Mouse (Mus musculus) cerebellum, adult 2 months (tissue): ENCODE measurements around the gene Etv6. TPM values are rescaled to one million over a fixed set of nuclear protein-coding genes. Genes with fewer than 3 reads are reported as not detected.

Experiments
- DNase-seq, 2 experiments: peaks; one replicate each; pipeline ENCODE4 v3.0.0; 2021
- H3K27ac ChIP-seq: fragments of 200-500 bp; 2 replicates; pipeline ENCODE4 v1.5.1; 2012; ENCODE audit warnings: low read length, control low read depth, inconsistent platforms; ENCODE audit not compliant: insufficient read depth
- H3K27me3 ChIP-seq: fragments of 200-500 bp; 2 replicates; pipeline ENCODE4 v1.6.1; 2012; ENCODE audit warnings: inconsistent platforms, mild to moderate bottlenecking, low read length, moderate library complexity; ENCODE audit not compliant: control insufficient read depth, insufficient read depth
- H3K4me1 ChIP-seq: fragments of 200-500 bp; 2 replicates; pipeline ENCODE4 v1.6.1; 2011; ENCODE audit warnings: low read length; ENCODE audit not compliant: control insufficient read depth, insufficient read depth
- H3K4me3 ChIP-seq: fragments of 200-500 bp; replicated peaks from 2 replicates; pipeline ENCODE3; 2011; ENCODE audit warnings: mild to moderate bottlenecking, low read depth, low read length, control low read depth; ENCODE audit not compliant: insufficient read depth
- CTCF ChIP-seq: fragments of 200-500 bp; IDR thresholded peaks from 2 replicates; pipeline ENCODE4 v1.5.1; 2011; ENCODE audit warnings: low read depth, mild to moderate bottlenecking, control low read depth, low read length, moderate library complexity, borderline replicate concordance; ENCODE audit not compliant: insufficient read depth
- POLR2A ChIP-seq: fragments of 200-500 bp; IDR thresholded peaks from 2 replicates; pipeline ENCODE4 v1.6.1; 2011; ENCODE audit warnings: low read length, control low read depth, borderline replicate concordance; ENCODE audit not compliant: insufficient read depth
- WGBS: fragments of 180-500 bp; shearing (Covaris S2); methylation state at CpG from one replicate; pipeline ENCODE4 v1.1.7; 2018; 5-methylcytosine and 5-hydroxymethylcytosine counted together
- polyA plus RNA-seq: library from polyadenylated mRNA; depleted of rRNA; stranded (reverse); fragments of >200 nt; gene quantifications from 2 replicates; pipeline ENCODE4 v1.2.3, GENCODE M21; 2012

Etv6 gene
- polyA plus RNA-seq, 1 experiment = 8.9 TPM

DNA sequence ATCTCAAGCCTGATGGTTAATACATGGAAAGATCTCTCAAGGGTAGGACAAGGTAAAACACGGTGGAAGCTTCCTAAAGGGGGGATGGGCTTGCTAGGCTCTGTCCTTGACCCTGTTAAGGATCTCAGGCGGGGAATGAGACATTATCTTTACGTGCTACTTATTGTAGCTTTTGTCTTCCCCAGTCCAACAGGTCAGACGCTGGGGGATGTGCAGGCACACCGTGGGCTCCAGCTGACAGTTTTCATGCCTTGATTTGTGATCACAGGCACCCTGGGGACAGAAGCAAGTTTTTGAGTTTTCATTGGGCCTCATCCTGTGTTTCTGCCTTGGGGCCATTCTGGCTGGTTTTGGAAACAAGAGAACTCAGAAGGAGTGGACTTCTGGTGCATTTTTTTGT is 10.6 kb downstream of the Etv6 start:
- 62% methylated on average over 5 of the region's 5 CpGs for WGBS
- H3K4me1 ChIP-seq = peaks cover 8% of the 10 kb centered on the region; the same call in 1 of the 2 replicates
- no peak for DNase-seq

DNA sequence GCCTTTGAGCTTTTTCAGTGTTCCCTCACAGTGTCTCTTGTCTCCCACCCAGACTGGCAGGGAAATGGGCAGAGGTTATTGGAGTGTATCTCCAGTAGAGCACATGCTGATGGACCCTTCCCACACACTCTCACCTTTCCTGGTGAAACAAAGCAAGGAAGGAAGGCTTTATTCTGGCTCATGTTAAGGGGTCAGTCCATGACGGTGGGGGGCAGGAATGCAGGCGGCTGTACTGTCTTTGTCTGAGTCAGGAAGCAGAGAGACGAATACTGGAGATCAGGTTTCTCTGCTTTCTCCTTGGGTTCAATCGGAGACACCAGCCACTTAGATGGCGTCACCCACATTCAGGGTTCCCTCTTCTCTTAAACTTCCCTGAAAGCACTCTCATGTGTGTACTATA is 11.7 kb downstream of the Etv6 start:
- no peak overlapping the region for H3K27ac ChIP-seq
- no peaks in the 10 kb centered on the region for H3K27me3 ChIP-seq
- H3K4me1 ChIP-seq = peaks cover 2% of the 10 kb centered on the region; the same call in 1 of the 2 replicates
- 76% methylated on average over 5 of the region's 5 CpGs for WGBS
- TF ChIP-seq POLR2A (no peak), CTCF (no peak)
- DNase-seq = no peak
- H3K4me3 ChIP-seq = no peak overlapping the region

More for the DNA sequence above, 10.6 kb downstream of the Etv6 start:
- H3K4me3 ChIP-seq = no peak overlapping the region
- H3K27ac ChIP-seq = no peak overlapping the region
- no peaks in the 10 kb centered on the region for H3K27me3 ChIP-seq
- TF ChIP-seq CTCF (no peak), POLR2A (no peak)

DNA sequence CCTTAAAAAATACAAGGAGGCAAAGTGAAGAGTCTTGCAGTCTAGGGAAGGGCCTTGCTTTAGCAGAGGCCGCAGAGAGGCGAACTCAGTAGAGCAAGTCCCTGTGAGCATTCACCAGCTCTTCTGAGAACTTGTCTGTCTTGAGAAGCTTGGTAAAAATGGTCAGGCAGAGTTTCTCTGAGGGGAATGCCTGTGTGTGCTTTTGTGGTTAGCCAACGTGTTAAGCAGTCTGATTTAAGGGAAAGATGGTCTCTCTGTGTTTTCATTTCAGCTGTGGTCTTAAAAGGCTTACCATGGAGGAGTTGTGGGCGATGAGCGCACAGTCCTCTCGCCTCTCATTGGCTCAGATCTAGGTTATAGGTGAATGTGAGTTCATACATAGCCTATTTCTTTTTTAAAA is 12.5 kb downstream of the Etv6 start:
- Histone ChIP-seq H3K4me3 (no peak overlapping the region), H3K27me3 (no peaks in the 10 kb centered on the region), H3K27ac (no peak overlapping the region), H3K4me1 (peaks cover 2% of the 10 kb centered on the region; the same call in 1 of the 2 replicates)
- no peak for DNase-seq
- no peak for TF ChIP-seq POLR2A
- TF ChIP-seq CTCF = no peak
- 94% methylated on average over 6 of the region's 6 CpGs for WGBS

DNA sequence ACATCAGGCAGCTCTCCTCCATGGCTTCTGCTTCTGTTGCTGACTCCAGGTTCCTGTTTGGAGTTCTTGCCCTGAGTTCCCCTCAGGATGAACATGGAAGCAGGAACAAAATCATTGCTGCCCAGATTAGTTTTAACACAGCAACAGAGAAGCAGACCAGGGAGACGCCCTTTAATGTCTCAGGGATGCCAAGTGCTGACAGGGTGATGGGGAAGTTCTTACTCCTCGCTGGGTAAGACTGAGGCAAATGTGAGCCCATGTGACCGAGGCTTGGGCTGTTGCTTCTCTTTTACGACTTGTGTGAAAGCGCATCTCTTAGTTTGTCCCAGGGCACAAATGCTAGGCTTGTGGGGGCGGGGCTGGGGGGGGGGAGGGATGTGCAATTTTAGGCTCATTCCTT is 13.5 kb downstream of the Etv6 start:
- no peak for DNase-seq
- Histone ChIP-seq H3K4me3 (no peak overlapping the region), H3K4me1 (peaks cover 7% of the 10 kb centered on the region; the same call in 1 of the 2 replicates), H3K27me3 (no peaks in the 10 kb centered on the region), H3K27ac (no peak overlapping the region)
- 97% methylated on average over 6 of the region's 6 CpGs for WGBS
- no peak for TF ChIP-seq POLR2A

DNA sequence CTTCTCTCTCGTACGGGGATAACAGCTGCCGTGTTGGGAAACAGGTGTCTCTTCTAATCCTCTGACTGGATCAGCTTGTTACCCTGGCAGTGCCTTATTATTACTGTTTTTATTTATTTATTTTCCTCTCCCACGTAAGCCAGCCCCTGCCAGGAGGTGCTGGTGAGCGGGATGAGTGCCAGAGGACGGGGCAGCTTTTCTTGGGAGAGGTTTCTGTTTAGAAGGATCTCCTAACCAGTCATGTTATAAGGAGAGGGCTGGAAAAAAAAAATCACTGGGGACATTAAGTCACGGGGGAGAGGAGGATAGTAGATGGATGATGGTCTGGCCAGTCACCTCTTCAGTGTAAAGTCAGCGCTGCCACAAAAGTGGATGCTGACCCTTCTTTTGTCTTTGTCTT is 15.0 kb downstream of the Etv6 start:
- TF ChIP-seq CTCF (no peak), POLR2A (no peak)
- Histone ChIP-seq H3K27ac (no peak overlapping the region), H3K4me3 (no peak overlapping the region), H3K27me3 (no peaks in the 10 kb centered on the region), H3K4me1 (peaks cover 7% of the 10 kb centered on the region; the same call in 1 of the 2 replicates)
- no peak for DNase-seq
- WGBS = 54% methylated on average over 8 of the region's 8 CpGs

DNA sequence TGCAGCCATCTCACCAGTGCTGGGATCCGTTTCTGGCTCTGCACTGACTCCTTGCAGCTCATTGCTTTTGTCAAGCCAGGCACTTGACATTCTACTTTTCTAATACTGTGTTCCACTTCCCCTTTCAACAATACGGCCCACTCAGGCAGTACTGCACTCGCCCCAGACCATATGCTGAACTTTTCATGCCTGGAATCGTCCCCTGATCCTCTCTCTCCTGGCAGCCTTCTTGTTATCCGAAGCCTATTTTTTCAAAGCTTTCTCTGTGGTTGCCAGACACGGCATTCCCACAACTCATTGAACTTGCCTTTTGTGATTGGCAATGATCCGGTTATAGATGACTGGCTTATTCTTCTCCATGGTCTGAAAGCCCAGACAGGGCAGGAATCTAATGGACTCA is 16.4 kb downstream of the Etv6 start:
- DNase-seq = no peak
- Histone ChIP-seq H3K4me1 (peaks cover 5% of the 10 kb centered on the region; the same call in 1 of the 2 replicates), H3K27me3 (no peaks in the 10 kb centered on the region), H3K4me3 (no peak overlapping the region), H3K27ac (no peak overlapping the region)
- 38% methylated on average over 7 of the region's 7 CpGs for WGBS
- TF ChIP-seq POLR2A = no peak

DNA sequence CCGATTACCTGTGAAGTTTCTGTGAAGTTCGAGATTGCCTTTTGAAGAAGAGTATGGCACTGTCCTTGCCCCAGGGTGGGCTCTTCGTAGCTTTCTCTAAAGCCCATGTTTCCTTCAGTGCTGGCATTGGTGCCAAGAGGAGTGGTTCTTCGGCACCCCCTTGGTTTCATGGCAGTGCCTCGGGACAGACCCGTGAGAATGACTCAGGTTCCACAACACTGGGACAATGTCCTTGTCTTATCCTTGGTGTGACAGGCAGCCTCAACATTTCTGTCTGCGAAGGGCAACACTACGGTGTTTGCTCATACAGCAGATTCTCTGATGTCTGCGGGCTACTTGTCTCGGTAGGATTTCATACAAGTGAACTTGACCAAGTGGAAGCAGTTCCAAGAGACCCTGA is 17.6 kb downstream of the Etv6 start:
- Histone ChIP-seq H3K27me3 (no peaks in the 10 kb centered on the region), H3K27ac (no peak overlapping the region), H3K4me1 (peaks cover 5% of the 10 kb centered on the region; the same call in 1 of the 2 replicates), H3K4me3 (no peak overlapping the region)
- no peak for DNase-seq
- TF ChIP-seq CTCF = no peak
- TF ChIP-seq POLR2A = no peak
- 79% methylated on average over 10 of the region's 10 CpGs for WGBS

DNA sequence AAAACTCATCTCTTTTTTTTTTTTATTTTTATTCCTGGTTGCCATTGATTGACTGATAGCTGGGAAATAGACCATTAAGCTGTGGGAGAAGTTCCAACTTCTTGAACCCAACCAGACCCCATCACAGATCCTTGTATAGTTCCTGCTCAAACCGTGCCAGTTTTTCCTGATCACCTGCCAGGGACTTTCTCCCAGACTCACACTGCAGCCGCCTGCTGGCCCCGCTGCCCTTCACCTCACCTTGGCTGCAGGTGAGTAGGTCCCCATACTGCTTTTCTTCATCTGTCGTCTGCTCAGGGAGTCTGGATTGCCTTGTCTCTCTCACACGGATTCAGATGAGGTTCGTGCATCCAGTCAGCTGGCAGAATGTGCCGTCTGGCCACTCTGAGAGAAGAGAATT is 18.1 kb downstream of the Etv6 start:
- DNase-seq = peak in 1 of 2 experiments; percentile 20
- no peak overlapping the region for H3K4me3 ChIP-seq
- H3K27me3 ChIP-seq = no peaks in the 10 kb centered on the region
- H3K27ac ChIP-seq = no peak overlapping the region
- no peak for TF ChIP-seq POLR2A
- no peak for TF ChIP-seq CTCF
- WGBS = 21% methylated on average over 7 of the region's 7 CpGs
- H3K4me1 ChIP-seq = peaks cover 5% of the 10 kb centered on the region; the same call in 1 of the 2 replicates
